Mouse (Mus musculus): Measurements from ENCODE around the gene Bmp4. TPM values are rescaled to one million over a fixed set of nuclear protein-coding genes. Genes with fewer than 3 reads are reported as not detected.
A peak's percentile ranks its signal among the peaks of the same experiment; 100 is the strongest.

Gene Bmp4
- polyA plus RNA-seq, 1 experiment from 2014 or later = 1.4 TPM

- H3K4me2 ChIP-seq = peak overlapping the region; percentile 70
- H3K4me3 ChIP-seq (replicated peaks) = peak overlapping the region; percentile 56
- H3K9ac ChIP-seq = peak overlapping the region; percentile 29; the same call in 1 of the 2 replicates
- DNase-seq (no peak), ATAC-seq (ENCODE audit: low read depth) (no peak)
- H3K9me3 ChIP-seq (replicated peaks) = no peaks in the 10 kb centered on the region
- peaks cover 21% of the 10 kb centered on the region for H3K4me1 ChIP-seq (replicated peaks)
- no peaks in the 10 kb centered on the region for H3K36me3 ChIP-seq
- H3K27me3 ChIP-seq = peaks cover 88% of the 10 kb centered on the region
- 29% methylated on average over 14 of the region's 14 CpGs for WGBS (ENCODE audit: insufficient replicate concordance)
- no peak overlapping the region for H3K27ac ChIP-seq
Measured at GRCm38 (mm10) chr14:46384946-46385691, 5.3 kb downstream of the Bmp4 start.

GRCm38 (mm10) chr14:46381457-46381856, 9.0 kb downstream of the Bmp4 start:
- peaks cover 4% of the 10 kb centered on the region for H3K4me1 ChIP-seq (replicated peaks)
- H3K36me3 ChIP-seq = no peaks in the 10 kb centered on the region
- H3K9ac ChIP-seq = no peak overlapping the region
- peaks cover 62% of the 10 kb centered on the region for H3K27me3 ChIP-seq
- no peak overlapping the region for H3K4me2 ChIP-seq
- H3K9me3 ChIP-seq (replicated peaks) = no peaks in the 10 kb centered on the region
- ATAC-seq (ENCODE audit: low read depth) (no peak), DNase-seq (no peak)
- no peak overlapping the region for H3K27ac ChIP-seq
- WGBS (ENCODE audit: insufficient replicate concordance) = 47% methylated on average over 6 of the region's 6 CpGs
- no peak overlapping the region for H3K4me3 ChIP-seq (replicated peaks)

GRCm38 (mm10) chr14:46380286-46380721, 10.2 kb downstream of the Bmp4 start:
- ATAC-seq (ENCODE audit: low read depth) (no peak), DNase-seq (no peak)
- H3K4me3 ChIP-seq (replicated peaks) = peak overlapping the region; percentile 35
- H3K4me2 ChIP-seq = peak overlapping the region; percentile 57
- H3K27me3 ChIP-seq = peaks cover 51% of the 10 kb centered on the region
- no peak overlapping the region for H3K27ac ChIP-seq
- no peaks in the 10 kb centered on the region for H3K9me3 ChIP-seq (replicated peaks)
- no peak overlapping the region for H3K9ac ChIP-seq
- H3K36me3 ChIP-seq = no peaks in the 10 kb centered on the region
- WGBS (ENCODE audit: insufficient replicate concordance) = 16% methylated on average over 31 of the region's 31 CpGs
- H3K4me1 ChIP-seq (replicated peaks) = peaks cover 4% of the 10 kb centered on the region; the same call in 1 of the 2 replicates

- no peaks in the 10 kb centered on the region for H3K36me3 ChIP-seq
- peak within 1 kb of the TSS; percentile 57 for H3K4me2 ChIP-seq
- WGBS (ENCODE audit: insufficient replicate concordance) = 72% methylated on average over 12 of the region's 12 CpGs
- ATAC-seq (ENCODE audit: low read depth) (no peak), DNase-seq (no peak)
- H3K4me3 ChIP-seq (replicated peaks) = peak within 1 kb of the TSS; percentile 35
- no peak within 1 kb of the TSS for H3K9ac ChIP-seq
- H3K9me3 ChIP-seq (replicated peaks) = no peaks in the 10 kb centered on the region
- H3K27ac ChIP-seq = no peak within 1 kb of the TSS
- H3K4me1 ChIP-seq (replicated peaks) = peaks cover 4% of the 10 kb centered on the region; the same call in 1 of the 2 replicates
- peaks cover 41% of the 10 kb centered on the region for H3K27me3 ChIP-seq
Measured at GRCm38 (mm10) chr14:46379285-46379684, 11.2 kb downstream of the Bmp4 start, which contains the start of gene Gm15217. Gene Gm15217, plus strand, starts transcription at chr14:46379414.

- H3K36me3 ChIP-seq = no peaks in the 10 kb centered on the region
- peaks cover 17% of the 10 kb centered on the region for H3K27me3 ChIP-seq
- no peak overlapping the region for H3K4me2 ChIP-seq
- H3K9me3 ChIP-seq (replicated peaks) = no peaks in the 10 kb centered on the region
- ATAC-seq (ENCODE audit: low read depth) = no peak
- WGBS (ENCODE audit: insufficient replicate concordance) = 30% methylated on average over 5 of the region's 5 CpGs
- H3K27ac ChIP-seq = no peak overlapping the region
- H3K4me1 ChIP-seq (replicated peaks) = peaks cover 4% of the 10 kb centered on the region; the same call in 1 of the 2 replicates
- DNase-seq = no peak
- H3K9ac ChIP-seq = no peak overlapping the region
- no peak overlapping the region for H3K4me3 ChIP-seq (replicated peaks)
Measured at GRCm38 (mm10) chr14:46375796-46376195, 14.7 kb downstream of the Bmp4 start.

GRCm38 (mm10) chr14:46372452-46372851, 18.0 kb downstream of the Bmp4 start:
- Histone ChIP-seq H3K4me1 (replicated peaks) (no peaks in the 10 kb centered on the region), H3K36me3 (no peaks in the 10 kb centered on the region), H3K27me3 (no peaks in the 10 kb centered on the region), H3K27ac (no peak overlapping the region), H3K9ac (no peak overlapping the region), H3K9me3 (replicated peaks) (no peaks in the 10 kb centered on the region), H3K4me2 (no peak overlapping the region), H3K4me3 (replicated peaks) (no peak overlapping the region)
- WGBS (ENCODE audit: insufficient replicate concordance) = 60% methylated on average over 9 of the region's 9 CpGs
- no peak for ATAC-seq (ENCODE audit: low read depth)
- no peak for DNase-seq

GRCm38 (mm10) chr14:46363209-46363608, 27.3 kb downstream of the Bmp4 start:
- no peaks in the 10 kb centered on the region for H3K36me3 ChIP-seq
- WGBS (ENCODE audit: insufficient replicate concordance) = 27% methylated on average over 10 of the region's 10 CpGs
- no peaks in the 10 kb centered on the region for H3K9me3 ChIP-seq (replicated peaks)
- H3K27me3 ChIP-seq = no peaks in the 10 kb centered on the region
- H3K4me3 ChIP-seq (replicated peaks) = no peak overlapping the region
- no peak overlapping the region for H3K9ac ChIP-seq
- no peak overlapping the region for H3K27ac ChIP-seq
- ATAC-seq (ENCODE audit: low read depth) = no peak
- H3K4me1 ChIP-seq (replicated peaks) = no peaks in the 10 kb centered on the region
- no peak for DNase-seq
- H3K4me2 ChIP-seq = no peak overlapping the region

- Histone ChIP-seq H3K36me3 (no peaks in the 10 kb centered on the region), H3K4me1 (replicated peaks) (no peaks in the 10 kb centered on the region), H3K4me2 (no peak overlapping the region), H3K9me3 (replicated peaks) (no peaks in the 10 kb centered on the region), H3K4me3 (replicated peaks) (no peak overlapping the region), H3K9ac (no peak overlapping the region), H3K27ac (no peak overlapping the region), H3K27me3 (no peaks in the 10 kb centered on the region)
- DNase-seq = no peak
- no peak for ATAC-seq (ENCODE audit: low read depth)
- 53% methylated on average over 8 of the region's 8 CpGs for WGBS (ENCODE audit: insufficient replicate concordance)
Measured at GRCm38 (mm10) chr14:46357696-46358095, 32.8 kb downstream of the Bmp4 start.

GRCm38 (mm10) chr14:46357286-46357685, 33.2 kb downstream of the Bmp4 start:
- H3K4me1 ChIP-seq (replicated peaks) = no peaks in the 10 kb centered on the region

GRCm38 (mm10) chr14:46344750-46345149, 45.7 kb downstream of the Bmp4 start:
- H3K9me3 ChIP-seq (replicated peaks) = no peaks in the 10 kb centered on the region
- no peak overlapping the region for H3K27ac ChIP-seq
- ATAC-seq (ENCODE audit: low read depth) (no peak), DNase-seq (no peak)
- no peak overlapping the region for H3K4me3 ChIP-seq (replicated peaks)
- no peaks in the 10 kb centered on the region for H3K4me1 ChIP-seq (replicated peaks)
- no peak overlapping the region for H3K9ac ChIP-seq
- no peaks in the 10 kb centered on the region for H3K27me3 ChIP-seq
- no peaks in the 10 kb centered on the region for H3K36me3 ChIP-seq
- no peak overlapping the region for H3K4me2 ChIP-seq

More at GRCm38 (mm10) chr14:46357286-46357685, 33.2 kb downstream of the Bmp4 start:
- no peak overlapping the region for H3K27ac ChIP-seq
- WGBS (ENCODE audit: insufficient replicate concordance) = 72% methylated on average over 7 of the region's 7 CpGs
- no peak overlapping the region for H3K9ac ChIP-seq
- H3K4me3 ChIP-seq (replicated peaks) = no peak overlapping the region
- ATAC-seq (ENCODE audit: low read depth) = no peak
- H3K9me3 ChIP-seq (replicated peaks) = no peaks in the 10 kb centered on the region
- H3K36me3 ChIP-seq = no peaks in the 10 kb centered on the region
- no peak overlapping the region for H3K4me2 ChIP-seq
- no peak for DNase-seq
- H3K27me3 ChIP-seq = no peaks in the 10 kb centered on the region

- Histone ChIP-seq H3K9me3 (replicated peaks) (no peaks in the 10 kb centered on the region), H3K36me3 (no peaks in the 10 kb centered on the region), H3K4me3 (replicated peaks) (no peak overlapping the region), H3K4me2 (no peak overlapping the region), H3K27ac (no peak overlapping the region), H3K27me3 (no peaks in the 10 kb centered on the region), H3K4me1 (replicated peaks) (no peaks in the 10 kb centered on the region), H3K9ac (no peak overlapping the region)
- DNase-seq (no peak), ATAC-seq (ENCODE audit: low read depth) (no peak)
- 56% methylated on average over 11 of the region's 11 CpGs for WGBS (ENCODE audit: insufficient replicate concordance)
Measured at GRCm38 (mm10) chr14:46338801-46339200, 51.7 kb downstream of the Bmp4 start.
